Mouse (Mus musculus): ENCODE measurements around the gene Fmod. TPM values are rescaled to one million over a fixed set of nuclear protein-coding genes. Genes with fewer than 3 reads are reported as not detected.
A peak's percentile ranks its signal among the peaks of the same experiment; 100 is the strongest.

Gene Fmod
- total RNA-seq, 2 experiments from 2014 or later, result 80.2 to 86.9 TPM

GRCm38 (mm10) chr1:134053207-134053606 lies 16.2 kb downstream of the Fmod start:
- intact Hi-C loops (cut with DNase I), result loop anchor here (1.0 to 10.0 kb wide), 2 partner anchors 54 to 282 kb away; partner anchors contain the start of gene Ppfia4
- DNase-seq, result peak; percentile 78 to 83

- intact Hi-C loops (cut with DNase I), result loop anchor here (10.0 kb wide), 1 partner anchor 280 kb away; the partner anchor contains the start of gene Ppfia4
- no peak for DNase-seq
These were observed 18.0 kb downstream of the Fmod start for GRCm38 (mm10) chr1:134055058-134055457.

GRCm38 (mm10) chr1:134055666-134056245 lies 18.7 kb downstream of the Fmod start:
- no peak for DNase-seq
- intact Hi-C loops (cut with DNase I), result loop anchor here (10.0 kb wide), 1 partner anchor 279 kb away; the partner anchor contains the start of gene Ppfia4

GRCm38 (mm10) chr1:134056285-134056684 lies 19.2 kb downstream of the Fmod start:
- intact Hi-C loops (cut with DNase I), result loop anchor here (10.0 kb wide), 1 partner anchor 279 kb away; the partner anchor contains the start of gene Ppfia4
- DNase-seq, result no peak

- DNase-seq, result no peak
- intact Hi-C loops (cut with DNase I), result loop anchor here (10.0 kb wide), 1 partner anchor 277 kb away; the partner anchor contains the start of gene Ppfia4
These were observed 20.7 kb downstream of the Fmod start for GRCm38 (mm10) chr1:134057736-134058135.

DNA sequence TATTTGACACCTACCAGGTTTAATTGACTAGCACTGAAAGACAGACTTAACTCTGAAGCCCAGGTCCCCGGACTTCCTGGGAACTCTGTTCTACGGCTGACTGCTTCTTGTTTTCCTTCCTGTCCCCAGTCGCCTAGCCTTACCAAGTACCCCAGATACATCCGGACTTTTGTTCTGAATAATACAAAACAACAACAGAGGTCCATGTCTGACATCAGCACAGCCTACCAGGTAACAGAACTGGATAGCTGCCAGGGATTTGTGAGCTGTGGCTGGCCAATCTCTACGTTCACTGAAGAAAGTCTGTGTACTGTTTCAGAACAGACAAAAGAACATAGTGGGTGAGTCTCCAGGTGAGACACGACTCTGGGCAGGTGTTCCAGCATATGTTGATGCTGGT lies 21.8 kb downstream of the Fmod start:
- intact Hi-C loops (cut with DNase I), result loop anchor here (10.0 kb wide), 1 partner anchor 276 kb away; the partner anchor contains the start of gene Ppfia4
- no peak for DNase-seq

DNA sequence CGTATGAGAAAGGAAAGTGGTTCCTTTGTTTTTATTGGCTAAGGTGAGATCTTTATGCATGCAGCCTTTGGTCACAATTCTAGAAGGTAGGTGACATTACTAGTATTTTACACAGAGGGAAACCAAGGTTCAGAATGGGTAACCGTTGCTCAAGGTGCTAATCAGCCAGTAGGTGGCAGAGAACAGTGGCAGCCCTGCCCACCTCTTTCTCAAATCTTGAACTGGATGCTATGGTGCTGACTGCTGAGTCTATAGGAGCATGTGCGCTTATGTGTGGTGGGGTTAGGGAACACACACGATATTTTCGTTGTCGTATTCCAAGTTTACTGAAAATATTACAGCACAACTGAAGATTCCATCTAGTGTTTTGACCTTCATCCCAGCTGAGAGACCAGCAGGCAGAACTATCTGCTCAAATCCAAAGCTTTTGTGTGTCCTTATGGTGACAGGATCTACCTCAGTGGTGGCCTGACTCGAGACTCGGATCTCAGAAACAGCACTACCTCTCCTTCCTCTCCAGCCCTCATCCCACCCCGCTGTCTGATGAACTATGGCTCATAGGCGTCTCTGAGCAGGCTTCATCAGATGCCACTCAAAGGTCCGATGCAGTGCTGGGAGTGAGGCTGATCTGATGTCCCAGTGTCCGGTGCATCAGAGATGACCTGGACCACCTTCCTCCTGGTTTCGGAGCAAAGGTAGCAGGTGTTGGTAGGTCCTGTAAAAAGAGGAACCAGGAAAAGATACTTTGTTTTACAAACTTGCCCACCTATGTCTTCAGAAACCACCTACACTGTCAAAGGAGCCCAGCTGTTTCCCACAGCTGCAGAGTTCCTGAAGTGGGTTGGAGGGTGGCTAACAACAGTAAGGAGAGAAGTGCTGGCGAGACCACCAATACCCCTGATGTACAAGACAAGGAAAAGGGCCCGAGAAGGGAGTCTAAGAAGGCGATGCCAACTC lies 23.0 kb downstream of the Fmod start:
- intact Hi-C loops (cut with DNase I), result loop anchor here (10.0 kb wide), 1 partner anchor 275 kb away; the partner anchor contains the start of gene Ppfia4

GRCm38 (mm10) chr1:134060849-134061569 lies 24.0 kb downstream of the Fmod start:
- intact Hi-C loops (cut with DNase I), result no loop called here
- DNase-seq, result peak; percentile 77 to 86

More for the DNA sequence above, 23.0 kb downstream of the Fmod start:
- no peak for DNase-seq

DNA sequence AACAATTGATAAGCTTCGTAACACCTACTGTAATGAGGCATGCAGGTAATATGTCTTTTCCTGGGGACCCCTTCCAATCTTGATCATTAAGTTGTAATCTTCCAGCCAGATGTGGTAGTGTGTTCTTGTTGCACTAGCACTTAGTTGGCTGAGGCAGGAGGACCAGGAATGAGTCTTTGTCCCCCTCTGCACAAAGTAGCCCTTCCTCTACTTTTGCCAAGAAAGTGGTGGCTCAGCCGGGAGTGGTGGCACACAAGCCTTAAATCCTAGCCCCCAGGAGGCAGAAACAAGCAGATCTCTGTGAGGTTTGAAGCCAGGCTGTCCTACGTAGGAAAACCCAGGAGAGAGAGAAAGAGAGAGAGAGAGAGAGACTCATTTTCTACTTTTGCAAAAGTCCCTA lies 24.9 kb downstream of the Fmod start:
- intact Hi-C loops (cut with DNase I), result no loop called here
- DNase-seq, result no peak

DNA sequence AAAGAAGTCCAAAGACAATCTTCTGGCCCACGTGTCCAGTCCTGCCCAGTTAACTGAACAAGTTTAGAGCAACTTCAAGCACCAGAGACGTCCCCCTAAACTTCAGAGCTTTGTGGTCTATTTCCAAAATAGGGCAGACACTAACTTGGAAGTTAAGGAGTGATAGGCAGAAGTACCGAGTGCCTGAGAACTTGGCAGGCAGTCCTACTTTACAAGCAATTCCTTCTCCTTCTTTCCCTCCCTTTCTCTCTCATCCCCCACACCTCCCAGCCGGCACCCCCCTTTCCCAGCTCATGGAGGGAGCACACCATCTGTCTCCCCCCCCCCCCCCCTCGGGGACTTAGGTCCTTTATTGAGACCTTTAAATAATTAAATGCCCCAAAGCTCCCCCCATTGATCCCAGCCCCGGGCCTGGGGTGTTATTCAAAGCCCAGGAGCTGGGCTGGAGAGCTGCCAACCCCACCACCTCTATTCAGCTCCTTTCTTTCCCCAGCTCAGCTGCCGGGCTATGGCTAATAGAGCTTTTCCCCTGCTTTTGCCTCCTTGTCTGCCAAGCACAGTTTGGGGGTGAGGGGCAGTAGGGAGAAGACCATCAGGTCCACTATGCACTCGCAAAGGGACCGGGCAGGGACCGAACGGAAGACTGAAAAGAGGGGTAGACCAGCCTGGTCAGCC lies 25.5 kb downstream of the Fmod start:
- intact Hi-C loops (cut with DNase I), result no loop called here
- DNase-seq, result no peak

GRCm38 (mm10) chr1:134063086-134063772 lies 26.2 kb downstream of the Fmod start:
- peak in 1 of 2 experiments; percentile 40 for DNase-seq
- intact Hi-C loops (cut with DNase I), result no loop called here

GRCm38 (mm10) chr1:134063773-134064125 lies 26.7 kb downstream of the Fmod start:
- no peak for DNase-seq
- intact Hi-C loops (cut with DNase I), result no loop called here

DNA sequence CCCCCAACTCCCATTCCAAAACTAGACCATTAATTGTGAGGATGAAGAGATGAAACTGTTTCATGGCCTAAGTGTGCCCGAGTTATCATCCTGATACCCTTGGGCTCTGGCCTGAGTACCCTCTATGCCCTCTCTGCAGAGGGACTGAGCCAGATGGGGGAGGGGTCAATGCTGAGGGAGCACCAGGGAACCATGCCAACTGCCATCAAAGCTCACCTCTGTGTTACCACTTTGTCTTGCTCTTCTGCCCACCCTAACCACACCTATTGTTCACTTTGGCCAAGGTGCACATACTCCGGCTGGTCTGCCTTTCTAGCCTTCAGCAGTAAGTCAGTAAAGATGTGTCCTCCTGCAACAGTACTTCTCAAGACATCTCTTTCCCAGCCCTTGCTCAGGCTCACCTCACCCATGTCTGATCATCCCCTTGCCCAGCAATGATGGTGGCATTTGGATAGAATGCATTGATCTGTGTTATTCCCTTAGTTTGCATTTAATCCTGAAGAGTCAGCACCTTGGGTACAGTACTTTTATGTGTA lies 27.3 kb downstream of the Fmod start:
- no peak for DNase-seq
- intact Hi-C loops (cut with DNase I), result no loop called here

DNA sequence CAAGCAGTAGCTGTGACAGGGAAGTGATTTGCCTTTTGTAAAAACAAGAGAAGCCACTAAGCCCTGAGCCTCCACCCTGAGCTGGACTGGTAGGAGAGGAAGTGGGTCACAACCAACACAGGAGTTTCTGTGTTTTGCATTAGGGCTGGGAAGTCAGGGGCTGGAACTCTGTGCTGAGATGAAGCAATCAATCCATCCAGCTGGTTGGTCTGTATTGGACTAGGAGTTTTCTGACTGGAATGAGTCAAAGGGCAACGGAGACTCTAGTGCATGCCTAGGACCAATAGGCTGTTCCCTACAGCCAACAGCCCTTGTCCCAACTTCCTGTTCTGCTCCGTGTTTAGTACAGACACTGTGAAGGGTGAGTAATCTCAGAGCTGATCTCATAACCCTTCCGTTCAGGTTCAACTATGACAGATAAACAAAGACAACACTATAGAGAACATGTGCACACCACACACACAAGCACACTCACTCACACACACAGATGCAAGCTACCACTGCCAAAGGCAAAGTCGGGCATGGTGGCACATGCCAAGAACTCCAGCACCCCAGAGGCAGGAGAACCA lies 28.3 kb downstream of the Fmod start:
- DNase-seq, result no peak
- intact Hi-C loops (cut with DNase I), result no loop called here

GRCm38 (mm10) chr1:134066554-134066953 lies 29.5 kb downstream of the Fmod start:
- DNase-seq, result no peak
- intact Hi-C loops (cut with DNase I), result no loop called here

- intact Hi-C loops (cut with DNase I), result no loop called here
- no peak for DNase-seq
These were observed 30.1 kb downstream of the Fmod start for GRCm38 (mm10) chr1:134067143-134067619.

- intact Hi-C loops (cut with DNase I), result no loop called here
- no peak for DNase-seq
These were observed 33.1 kb downstream of the Fmod start for GRCm38 (mm10) chr1:134070099-134070669.

GRCm38 (mm10) chr1:134071411-134072018 lies 34.5 kb downstream of the Fmod start:
- intact Hi-C loops (cut with DNase I), result no loop called here
- no peak for DNase-seq

All from gastrocnemius, postnatal 36 days (tissue).